Mouse (Mus musculus) induced T-regulatory cell, adult 2 months (primary cell): ENCODE measurements around the gene Rnf40.
"Not testable (repeated sequence)": the region's sequence is repeated elsewhere in the genome, so short reads cannot be mapped to it uniquely, and the experiment has no call there.

Experiments used
- DNase-seq: peaks from one replicate; pipeline ENCODE4 v3.0.0-alpha.2; 2012; ENCODE audit warnings: low read depth

Gene Rnf40

DNA sequence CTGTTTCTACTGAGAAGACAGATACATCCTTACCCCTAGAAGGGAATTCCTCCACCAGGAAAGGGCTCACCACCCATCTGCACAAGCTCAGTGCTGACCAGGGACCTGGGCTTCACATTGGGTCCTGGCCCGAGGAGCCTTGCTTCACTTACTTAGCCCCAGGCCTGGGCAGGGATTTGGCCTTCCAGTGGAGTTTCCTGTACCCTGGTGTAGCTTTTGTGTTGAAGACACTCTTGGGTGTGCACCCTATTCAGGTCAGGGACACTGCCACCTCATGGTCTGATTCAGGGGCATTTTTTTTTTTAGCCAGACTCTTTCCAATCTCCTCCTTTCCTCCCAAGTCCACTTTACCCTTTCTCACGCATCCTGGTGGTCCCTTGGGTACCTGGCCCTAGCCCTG, 14.3 kb downstream of the Rnf40 start:
- no peak for DNase-seq

DNA sequence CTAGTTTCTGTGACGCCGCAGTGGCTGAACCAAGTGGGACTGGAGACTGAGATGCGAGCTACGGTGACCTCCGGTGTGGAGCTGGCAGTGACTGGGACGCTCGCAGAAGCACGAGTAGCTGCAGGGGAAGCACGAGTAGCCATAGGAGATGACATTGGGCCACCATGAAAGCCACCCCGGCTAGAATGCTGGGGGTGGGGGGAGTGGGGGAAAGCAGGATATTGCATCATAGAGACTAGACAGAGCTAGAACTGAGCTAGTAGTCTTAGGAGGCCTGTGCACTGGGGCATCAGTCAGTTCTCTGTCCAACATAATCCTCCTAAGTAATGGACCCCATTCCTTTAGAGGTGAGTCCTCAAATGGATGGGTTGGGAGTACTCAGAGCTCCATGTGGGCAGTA, 15.7 kb downstream of the Rnf40 start:
- DNase-seq: no peak

DNA sequence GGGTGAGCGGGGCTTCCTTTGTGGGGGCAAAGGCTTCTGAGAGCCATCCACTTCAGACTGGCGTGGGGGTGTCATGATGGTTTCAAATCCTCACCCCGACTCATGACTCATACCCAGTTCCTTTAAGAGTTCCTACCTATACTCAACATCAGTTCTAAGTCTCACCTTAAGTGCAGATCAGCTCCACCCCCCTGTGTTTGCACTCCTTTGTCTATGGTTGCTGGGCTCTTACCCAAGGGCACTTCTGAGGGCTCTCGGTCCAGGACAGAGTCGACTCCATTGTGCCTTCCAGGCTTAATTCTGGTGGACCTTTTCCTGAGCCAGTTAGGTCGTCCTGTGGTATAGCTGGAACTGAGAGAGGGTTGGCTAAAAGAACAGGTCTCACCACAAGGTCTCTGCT, 18.6 kb downstream of the Rnf40 start:
- DNase-seq: no peak

DNA sequence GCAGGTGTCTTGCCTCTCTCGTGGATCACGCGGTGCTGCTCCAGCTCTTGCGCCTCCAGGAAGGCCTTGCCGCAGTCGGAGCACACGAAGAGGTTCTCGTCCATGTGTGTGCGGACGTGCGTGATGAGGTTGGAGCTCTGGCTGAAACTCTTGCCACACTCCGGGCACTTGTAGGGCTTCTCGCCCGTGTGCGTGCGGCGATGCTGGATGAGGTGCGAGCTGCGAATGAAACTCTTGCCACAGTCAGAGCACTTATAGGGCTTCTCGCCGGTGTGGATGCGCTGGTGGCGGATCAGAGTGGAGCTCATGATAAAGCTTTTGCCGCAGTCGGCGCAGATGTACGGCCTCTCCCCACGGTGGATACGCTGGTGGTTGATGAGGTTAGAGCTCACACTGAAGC, 22.4 kb downstream of the Rnf40 start:
- DNase-seq: no peak

DNA sequence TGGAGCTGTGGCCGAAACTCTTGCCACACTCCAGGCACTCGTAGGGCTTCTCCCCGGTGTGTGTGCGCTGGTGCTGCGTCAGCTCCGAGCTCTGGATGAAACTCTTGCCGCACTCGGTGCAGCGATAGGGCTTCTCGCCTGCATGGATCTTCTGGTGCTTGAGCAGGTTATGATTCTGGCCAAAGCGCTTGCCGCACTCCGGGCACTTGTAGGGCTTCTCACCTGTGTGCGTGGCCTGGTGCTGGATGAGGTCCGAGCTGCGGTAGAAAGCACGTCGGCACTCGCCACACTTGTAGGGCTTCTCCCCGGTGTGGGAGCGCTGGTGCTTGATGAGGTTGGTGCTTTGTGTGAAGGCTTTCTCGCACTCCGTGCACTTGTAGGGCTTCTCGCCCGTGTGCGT, 23.0 kb downstream of the Rnf40 start:
- no peak for DNase-seq

DNA sequence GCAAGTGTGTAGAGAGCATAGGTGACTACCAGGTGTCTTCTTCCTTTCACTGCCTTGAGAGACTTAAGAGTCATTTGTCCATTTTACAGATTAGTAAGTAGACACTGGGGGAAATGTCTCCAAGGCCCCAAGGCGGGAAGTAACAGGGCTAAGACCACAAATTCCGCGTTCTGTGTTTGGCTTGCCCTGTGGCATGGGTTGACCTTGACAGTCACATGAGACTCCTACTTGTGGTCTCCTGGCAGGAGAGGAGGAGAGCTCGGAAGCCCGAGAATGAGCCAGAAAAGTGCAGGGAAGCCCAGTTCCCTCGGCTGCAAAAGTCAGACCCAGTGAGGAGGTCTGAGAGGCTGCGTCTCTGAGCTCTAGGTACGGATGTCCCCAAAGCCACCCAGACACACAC, 24.9 kb downstream of the Rnf40 start:
- no peak for DNase-seq

DNA sequence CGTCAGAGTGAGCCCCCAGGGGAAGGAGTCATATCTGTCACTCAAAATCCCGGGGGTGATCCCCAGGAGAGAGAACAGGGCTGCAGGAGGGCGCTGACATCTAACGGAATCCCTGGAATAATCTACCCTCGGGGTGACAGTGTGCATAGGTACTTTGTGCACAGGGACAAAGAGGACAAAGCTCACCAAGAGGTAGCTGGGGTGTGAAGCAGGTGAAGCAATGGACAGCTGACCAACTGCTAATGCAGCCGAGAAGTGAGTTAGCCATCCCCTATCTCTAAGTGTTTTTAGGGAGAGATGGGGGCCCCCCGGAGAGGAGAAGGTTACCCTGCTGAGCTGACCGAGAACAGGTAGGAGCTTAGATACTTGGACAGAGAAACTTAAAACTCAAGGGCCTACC, 25.5 kb downstream of the Rnf40 start:
- no peak for DNase-seq

DNA sequence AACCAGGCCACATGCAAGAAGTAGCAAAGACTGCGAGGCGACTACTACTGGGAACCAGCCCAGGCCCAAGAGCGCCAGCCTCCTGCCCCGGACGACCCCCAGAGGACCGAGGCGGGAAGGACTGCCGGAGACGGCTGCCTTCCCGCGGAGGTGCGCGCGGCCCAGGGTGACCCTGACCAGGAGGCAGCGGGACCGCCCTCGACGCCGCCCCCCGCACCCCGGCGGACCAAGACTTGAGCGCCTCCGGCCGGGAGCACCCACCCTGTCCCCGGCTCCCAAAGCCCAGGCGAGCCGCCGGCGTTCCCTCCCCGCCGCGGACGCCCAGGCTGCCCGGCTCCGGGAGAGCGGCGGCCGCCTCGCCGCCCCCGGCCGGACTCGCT, 25.9 kb downstream of the Rnf40 start:
- peak; percentile 33 for DNase-seq

DNA sequence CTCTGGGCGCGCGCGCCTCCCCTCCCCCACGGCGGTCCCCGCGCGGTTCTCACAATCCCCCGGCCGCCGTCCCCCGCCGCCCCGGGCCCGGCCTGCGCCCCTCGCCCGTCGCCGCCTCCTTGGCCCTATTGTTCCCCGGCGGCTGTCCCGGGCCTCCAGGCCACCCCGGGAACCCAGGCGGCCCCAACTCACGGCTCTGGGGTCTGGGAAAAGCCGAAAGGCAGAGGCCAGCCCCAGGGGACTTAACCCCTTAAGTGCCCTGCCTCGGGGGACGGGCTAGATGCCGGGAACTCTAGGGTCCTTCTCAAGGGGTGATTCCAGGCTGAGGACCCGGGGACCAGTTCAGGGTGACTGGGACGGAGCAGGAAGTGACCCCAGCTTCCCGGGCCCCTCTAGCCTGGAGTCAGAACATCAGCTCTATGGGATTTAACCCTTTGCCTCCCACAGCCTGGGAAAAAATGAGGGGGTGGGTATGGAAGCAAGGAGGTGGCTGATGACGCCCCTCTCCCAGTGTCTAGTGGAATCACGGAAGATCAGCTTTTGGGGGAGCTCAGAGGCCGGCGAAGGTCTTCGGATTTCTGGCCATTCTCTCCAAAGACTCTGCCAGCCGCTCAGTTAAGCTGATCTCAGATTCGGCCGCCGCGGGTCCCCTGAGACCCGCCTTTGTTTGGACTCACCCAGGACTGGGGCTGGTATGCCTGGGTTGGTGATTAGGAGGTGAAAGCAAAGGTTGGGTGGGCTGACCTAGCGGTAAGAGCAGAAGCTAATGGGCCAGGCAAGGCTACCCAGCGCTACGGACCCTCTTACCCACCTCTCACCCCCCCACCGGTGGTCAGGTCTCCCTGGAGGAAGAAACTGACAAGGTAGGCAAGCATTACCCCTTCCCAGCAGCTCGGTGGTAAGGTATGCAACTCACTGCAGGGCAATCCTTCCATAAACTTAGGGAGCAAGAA, 26.6 kb downstream of the Rnf40 start, which contains the start of gene Zfp629:
Gene Zfp629 (minus strand): TSS at position 907 of the 953 bp plus-strand sequence.
- DNase-seq: peak; percentile 37

DNA sequence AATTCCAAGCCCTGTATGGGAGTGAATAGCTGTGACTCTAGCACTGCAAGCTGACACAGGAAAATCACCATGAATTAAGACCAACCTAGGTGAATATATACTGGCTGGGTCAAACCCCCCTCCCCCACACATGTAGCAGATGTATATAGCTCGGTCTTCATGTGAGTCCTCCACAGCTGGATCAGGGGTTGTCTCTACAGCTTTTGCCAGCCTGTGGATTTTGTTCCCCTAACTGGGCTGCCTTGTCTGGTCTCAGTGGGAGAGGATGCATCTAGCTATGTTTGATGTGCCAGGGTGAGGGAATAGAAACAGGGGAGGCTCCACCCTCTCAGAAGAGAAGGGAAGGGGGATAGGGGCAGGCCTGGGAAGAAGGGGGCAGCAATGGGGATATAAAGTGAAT, 27.8 kb downstream of the Rnf40 start:
- no peak for DNase-seq

DNA sequence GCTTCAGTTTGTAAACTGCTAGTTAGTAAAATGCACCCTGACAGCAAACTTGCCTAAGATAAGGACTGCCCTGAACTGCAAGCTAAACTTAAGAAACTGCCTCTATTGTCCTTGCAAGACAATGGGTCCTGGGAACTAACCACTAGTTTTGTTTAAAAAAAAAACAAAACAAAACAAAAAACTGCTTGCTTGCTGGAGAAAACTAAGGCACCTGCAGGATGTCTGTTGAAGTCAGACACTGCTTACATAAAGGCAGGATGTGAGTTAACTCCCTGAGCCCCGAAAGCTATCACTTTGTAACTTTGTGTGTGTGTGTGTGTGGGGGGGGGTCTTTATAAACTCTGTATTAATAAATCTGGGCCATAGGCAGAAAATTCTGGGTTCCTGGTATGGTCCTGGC, 28.3 kb downstream of the Rnf40 start:
- DNase-seq: no peak

DNA sequence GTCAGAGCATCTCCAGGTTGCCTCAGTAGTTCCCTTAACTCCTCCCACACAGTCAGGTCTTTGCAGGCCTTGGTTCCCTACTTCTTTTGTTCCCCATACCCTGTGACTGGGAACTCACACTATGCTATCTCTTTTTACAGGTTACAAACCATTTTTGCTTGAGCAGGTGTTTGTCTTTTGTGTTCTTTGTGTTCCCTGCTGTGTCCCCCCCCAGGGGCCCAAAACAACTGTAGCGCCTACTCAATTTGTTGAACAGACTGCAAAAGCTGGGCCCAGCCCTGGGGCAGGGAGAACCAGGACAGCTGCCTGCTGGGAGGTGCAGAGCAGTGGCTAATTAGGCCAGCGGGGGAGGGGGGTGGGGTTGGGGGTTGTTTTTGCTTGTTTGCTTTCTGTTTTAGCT, 29.4 kb downstream of the Rnf40 start:
- DNase-seq: no peak

DNA sequence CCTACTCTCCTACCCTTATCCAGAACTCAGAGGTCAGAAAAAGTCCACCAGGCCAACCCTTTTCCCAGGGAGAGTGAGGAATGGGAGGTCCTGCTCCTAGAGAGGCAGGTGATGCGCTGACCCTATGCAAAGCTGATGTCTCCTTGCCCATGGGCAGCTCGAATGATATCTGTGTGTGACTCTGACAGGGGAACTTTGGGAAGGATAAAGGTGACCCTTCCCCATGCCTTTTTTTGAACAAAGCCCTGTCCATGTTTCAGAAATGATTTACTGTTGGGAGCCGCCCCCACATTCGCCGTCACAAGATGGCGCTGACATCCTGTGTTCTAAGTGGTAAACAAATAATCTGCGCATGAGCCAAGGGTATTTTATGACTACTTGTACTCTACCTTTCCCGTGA, 29.8 kb downstream of the Rnf40 start:
- DNase-seq: not testable (repeated sequence)

DNA sequence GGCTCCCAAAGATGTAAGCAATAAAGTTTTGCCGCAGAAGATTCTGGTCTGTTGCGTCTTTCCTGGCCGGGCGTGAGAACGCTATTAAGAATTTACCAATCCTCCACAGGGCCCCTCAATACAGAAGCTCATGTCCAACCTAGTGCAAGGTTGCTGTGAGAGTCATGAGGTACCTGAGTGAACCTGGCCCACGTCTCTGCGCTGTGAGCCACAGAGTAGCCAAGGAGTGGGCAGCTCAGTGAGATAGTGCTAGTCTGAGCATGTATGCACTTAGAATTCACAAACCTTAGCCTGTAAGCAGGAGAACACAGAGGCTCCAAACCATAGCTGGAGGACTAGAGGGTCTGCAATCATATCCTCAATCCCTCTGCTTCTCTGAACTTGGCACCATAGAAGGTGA, 37.5 kb downstream of the Rnf40 start:
- no peak for DNase-seq

DNA sequence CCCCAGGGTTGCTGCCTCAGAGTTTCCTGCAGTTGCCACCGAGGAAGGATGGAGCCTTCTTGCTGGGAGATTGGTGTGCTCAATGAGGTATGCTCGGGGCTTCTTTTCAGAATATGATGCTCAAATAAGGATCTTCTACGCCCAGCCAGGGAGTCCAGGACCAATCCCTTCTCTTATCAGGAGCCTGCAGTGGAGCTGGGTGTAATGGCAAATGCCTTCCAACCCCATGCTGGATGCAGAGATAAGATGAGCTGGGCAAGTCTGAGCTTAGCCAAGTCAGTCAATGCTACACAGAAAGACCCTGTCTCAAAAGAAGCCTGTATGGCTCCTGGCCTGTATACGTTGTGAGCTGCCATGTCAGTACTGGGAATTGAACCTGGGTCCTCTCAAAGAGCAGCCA, 37.9 kb downstream of the Rnf40 start:
- DNase-seq: no peak

DNA sequence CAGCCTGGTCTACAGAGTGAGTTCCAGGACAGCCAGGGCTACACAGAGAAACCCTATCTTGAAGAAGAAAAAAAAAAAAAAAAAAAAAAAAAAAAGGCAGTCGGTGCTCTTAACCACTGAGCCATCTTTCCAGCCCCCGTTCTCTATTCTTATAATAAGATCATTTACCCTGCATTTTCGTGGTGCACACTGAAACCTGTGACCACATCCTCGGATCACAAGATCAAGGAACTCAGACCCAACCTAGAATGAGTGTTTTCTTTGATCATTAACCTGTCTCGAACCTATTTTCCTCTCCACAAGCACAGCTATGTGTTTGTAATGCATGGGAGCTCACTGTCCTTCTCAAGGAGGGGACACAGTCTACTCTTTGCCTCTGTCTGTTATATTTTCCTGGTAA, 40.1 kb downstream of the Rnf40 start:
- DNase-seq: peak; percentile 63

DNA sequence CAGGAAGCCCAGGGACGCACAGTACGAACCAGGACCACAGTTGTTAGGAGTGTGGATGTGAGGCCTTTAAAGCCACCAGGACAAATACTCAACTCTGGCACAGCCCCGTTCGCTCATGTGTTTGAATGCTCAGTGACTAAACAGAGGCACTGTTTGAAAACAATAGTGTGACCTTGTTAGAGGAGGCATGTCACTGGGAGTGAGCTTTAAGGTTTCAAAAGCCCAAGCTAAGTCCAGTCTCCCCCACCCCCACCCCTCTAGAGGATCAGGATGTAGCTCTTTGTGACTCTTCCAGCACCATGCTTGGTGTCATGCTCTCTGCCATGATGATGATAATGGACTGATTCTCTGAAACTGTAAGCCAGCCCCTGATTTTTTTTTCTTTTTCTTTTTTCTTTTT, 42.8 kb downstream of the Rnf40 start:
- no peak for DNase-seq

DNA sequence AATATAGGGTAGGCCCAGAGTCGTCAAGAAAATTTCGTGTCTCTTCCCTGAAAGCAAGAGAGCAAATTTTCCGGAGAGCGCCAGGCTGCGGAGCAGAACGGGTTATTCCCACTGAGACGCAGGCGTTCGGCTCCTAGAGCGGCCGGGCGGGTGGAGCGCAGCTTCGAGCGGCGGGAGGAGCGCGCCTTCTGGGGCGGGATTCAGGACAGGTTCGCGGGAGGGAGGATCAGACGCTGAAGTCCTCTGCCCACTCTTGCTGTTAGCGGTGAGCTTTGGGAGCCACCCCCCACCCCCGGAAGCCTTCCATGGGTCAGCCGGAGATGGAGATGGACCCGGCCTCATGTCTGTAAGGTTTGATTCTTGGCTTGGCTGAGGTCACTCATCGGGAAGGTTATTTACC, 48.4 kb downstream of the Rnf40 start:
- DNase-seq: no peak

DNA sequence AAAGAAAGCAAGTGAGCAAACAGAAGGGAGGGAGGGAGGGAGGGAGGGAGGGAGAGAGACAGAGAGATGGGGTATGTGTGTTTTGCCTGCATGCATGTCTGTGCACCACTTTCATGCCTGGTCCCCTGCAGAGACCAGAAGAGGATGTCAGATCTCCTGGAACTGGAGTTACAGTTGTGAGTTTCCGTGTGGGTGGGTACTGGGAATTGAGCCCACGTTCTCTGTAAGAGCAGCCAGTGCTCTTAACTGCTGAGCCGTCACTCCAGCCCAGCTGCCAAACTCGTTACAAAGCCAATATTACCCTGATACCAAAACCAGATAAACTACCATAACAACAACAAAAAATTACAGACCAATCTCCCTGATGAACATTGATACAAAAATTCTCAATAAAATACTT, 52.7 kb downstream of the Rnf40 start:
- peak; percentile 27 for DNase-seq

DNA sequence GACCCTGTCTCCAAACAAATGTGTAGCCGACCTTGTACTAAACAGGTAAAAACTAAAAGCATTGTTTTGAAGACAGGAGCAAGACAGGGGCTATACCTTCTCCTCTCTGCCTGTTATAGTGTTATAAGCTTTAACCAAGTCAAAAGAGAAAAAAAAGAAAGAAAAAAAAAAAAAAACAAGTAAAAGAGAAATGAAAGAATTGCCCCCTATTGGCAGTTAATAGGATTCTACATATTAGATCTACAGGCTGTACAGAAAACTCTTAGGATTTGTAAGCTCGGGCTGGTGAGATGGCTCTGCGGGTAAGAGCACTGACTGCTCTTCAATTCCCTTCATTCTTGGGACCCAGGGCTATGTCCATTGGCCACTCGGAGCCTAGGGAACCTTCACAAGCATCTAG, 53.7 kb downstream of the Rnf40 start:
- no peak for DNase-seq

DNA sequence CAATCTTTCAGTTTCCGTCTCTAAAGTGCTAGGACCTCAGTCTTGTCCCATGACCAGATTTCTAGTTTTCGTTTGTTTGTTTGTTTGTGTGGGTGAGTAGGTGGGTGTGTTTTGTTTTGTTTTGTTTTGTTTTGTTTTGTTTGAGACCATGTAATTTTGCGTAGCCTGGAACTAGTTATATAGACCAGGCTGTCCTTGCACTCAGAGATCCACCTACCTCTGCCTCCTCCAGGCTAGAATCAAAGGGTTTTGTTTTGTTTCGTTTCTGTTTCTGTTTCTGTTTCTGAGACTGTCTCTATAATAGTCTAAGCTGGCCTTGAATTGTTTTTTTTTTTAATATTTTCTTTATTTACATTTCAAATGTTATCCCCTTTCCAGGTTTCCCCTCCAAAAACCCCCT, 57.8 kb downstream of the Rnf40 start:
- DNase-seq: peak; percentile 72

DNA sequence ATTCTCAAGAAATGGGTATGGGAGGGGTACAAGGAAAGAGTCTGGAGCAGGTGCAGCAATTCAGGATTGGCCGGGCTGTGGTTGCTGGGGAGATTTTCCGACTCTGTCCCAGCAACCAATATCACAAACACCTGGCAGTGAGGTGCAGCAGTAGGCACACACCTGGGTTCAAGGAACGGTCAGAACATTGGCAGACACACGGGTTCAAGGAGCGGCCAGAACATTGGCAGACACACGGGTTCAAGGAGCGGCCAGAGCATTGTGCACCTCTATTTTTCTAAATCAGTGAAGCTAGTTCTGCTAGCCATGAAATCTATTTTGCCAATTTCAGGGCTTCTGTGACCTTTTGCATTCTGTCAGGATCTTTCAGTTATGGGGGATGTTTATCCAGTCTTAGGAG, 59.0 kb downstream of the Rnf40 start:
- DNase-seq: not testable (repeated sequence)

DNA sequence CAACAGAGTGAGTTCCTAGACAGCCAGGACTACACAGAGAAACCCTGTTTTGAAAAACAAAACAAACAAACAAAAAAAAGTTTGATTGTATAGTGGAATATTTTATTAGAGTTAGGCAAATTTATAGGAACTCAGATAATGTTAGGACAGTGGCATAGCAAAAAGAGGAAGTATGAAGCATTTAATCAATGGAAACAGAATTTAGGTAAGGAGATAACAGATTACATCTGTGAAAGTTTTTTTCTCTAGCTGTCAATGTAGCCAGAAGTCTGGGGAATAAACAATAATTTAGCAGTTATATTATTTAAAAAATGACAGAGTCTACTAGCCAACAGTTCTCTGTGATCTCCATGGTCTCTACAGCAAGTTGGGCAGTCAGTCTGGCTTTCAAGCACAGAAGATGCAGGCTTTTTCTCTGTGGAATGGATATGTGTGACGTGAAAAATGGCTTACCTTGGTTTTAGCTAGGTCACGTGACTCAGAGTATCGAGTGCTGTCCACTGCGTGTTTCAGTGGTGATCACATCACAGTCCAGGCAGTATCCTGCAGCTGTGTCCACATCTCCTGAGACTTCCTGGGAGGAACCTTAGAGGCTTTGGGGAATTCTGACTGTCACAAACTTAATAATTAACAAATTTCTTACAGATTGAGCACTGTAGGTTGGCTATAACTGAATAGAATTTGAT, 60.1 kb downstream of the Rnf40 start:
- DNase-seq: no peak

DNA sequence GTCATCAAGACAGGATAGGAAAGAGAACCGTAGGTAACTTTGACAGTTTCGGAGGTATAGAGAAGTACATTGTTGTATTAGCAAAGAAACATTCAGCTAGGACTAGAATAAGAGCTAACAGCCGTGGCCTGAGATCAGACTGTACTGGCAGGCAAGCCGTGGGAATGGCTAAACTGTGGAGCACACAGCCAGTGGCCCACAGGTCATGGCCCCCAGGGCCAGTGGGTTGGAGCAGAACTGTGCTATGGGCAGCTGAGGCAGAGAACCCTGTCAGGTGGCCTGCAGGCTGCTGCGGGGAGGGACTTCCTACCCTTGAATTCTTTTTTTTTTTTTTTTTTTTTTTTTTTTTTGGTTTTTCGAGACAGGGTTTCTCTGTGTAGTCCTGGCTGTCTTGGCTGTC, 60.6 kb downstream of the Rnf40 start:
- DNase-seq: no peak
